Mouse (Mus musculus) CH12.LX (cell line): ENCODE measurements around the gene Wdr59. TPM values are rescaled to one million over a fixed set of nuclear protein-coding genes. Genes with fewer than 3 reads are reported as not detected.

Experiments
- DNase-seq: peaks from one replicate; pipeline ENCODE4 v3.0.0-alpha.2; 2013; ENCODE audit errors: extremely low read depth
- H3K27ac ChIP-seq: 2 replicates; pipeline ENCODE4 v1.5.1; 2012; ENCODE audit warnings: low read depth, mild to moderate bottlenecking, control low read depth, moderate library complexity; ENCODE audit not compliant: insufficient read depth
- H3K27me3 ChIP-seq: replicated peaks from 2 replicates; pipeline ENCODE3; 2012; ENCODE audit warnings: inconsistent platforms
- H3K36me3 ChIP-seq, 2 experiments: replicated peaks in 1 of 2; 2 replicates each; pipeline versions ENCODE3 to v1.6.1; 2012; ENCODE audit warnings: inconsistent platforms in 1 of 2, low read length in 1 of 2, mild to moderate bottlenecking in 1 of 2, mixed read lengths in 1 of 2, moderate library complexity in 1 of 2; ENCODE audit not compliant: control insufficient read depth in 1 of 2, insufficient read depth in 1 of 2
- H3K4me1 ChIP-seq, 2 experiments: 2 replicates each; pipeline ENCODE4 v1.6.1; 2012; ENCODE audit warnings: inconsistent platforms in 1 of 2, moderate library complexity in 1 of 2; ENCODE audit not compliant: insufficient read depth in 2 of 2, control insufficient read depth in 1 of 2
- H3K4me2 ChIP-seq: 2 replicates; pipeline ENCODE4 v1.6.1; 2012; ENCODE audit warnings: low read depth, mild to moderate bottlenecking, control low read depth; ENCODE audit not compliant: poor library complexity, insufficient read depth, severe bottlenecking
- H3K4me3 ChIP-seq, 3 experiments: fragments of 150-350 bp in 1 of 3; sonication (generic) in 1 of 3; replicated peaks in 1 of 3; 2 replicates each; pipeline versions ENCODE3 to v1.5.1; 2011 to 2012; ENCODE audit warnings: low read depth in 2 of 3, low read length in 2 of 3, mild to moderate bottlenecking in 2 of 3, moderate library complexity in 2 of 3, control low read depth in 1 of 3, improper control_type of control experiment in 1 of 3, inconsistent platforms in 1 of 3, mixed read lengths in 1 of 3; ENCODE audit not compliant: poor library complexity in 1 of 3
- H3K79me2 ChIP-seq: replicated peaks from 2 replicates; pipeline ENCODE4 v1.6.1; 2012; ENCODE audit warnings: mild to moderate bottlenecking, moderate library complexity; ENCODE audit not compliant: control insufficient read depth, poor library complexity, insufficient read depth, severe bottlenecking; ENCODE audit errors: extremely low read depth
- H3K9ac ChIP-seq: 2 replicates; pipeline ENCODE4 v1.6.1; 2012; ENCODE audit warnings: low read depth, mild to moderate bottlenecking, control low read depth, moderate library complexity; ENCODE audit not compliant: insufficient read depth
- H3K9me3 ChIP-seq: replicated peaks from 2 replicates; pipeline ENCODE3; 2012; ENCODE audit warnings: low read length, inconsistent platforms, mixed read lengths
- CHD1 ChIP-seq: IDR thresholded peaks from 2 replicates; pipeline ENCODE4 v1.6.1; 2012; ENCODE audit warnings: low read depth, low read length, improper control_type of control experiment, inconsistent platforms
- CHD2 ChIP-seq: IDR thresholded peaks from 2 replicates; pipeline ENCODE4 v1.6.1; 2011; ENCODE audit warnings: low read length, improper control_type of control experiment
- CTCF ChIP-seq, 2 experiments: IDR thresholded peaks in 1 of 2; conservative IDR thresholded peaks in 1 of 2; 2 replicates each; pipeline ENCODE4 v1.5.1; 2011 to 2012; ENCODE audit warnings: low read depth in 2 of 2, low read length in 2 of 2, improper control_type of control experiment in 1 of 2, inconsistent platforms in 1 of 2, mild to moderate bottlenecking in 1 of 2, moderate library complexity in 1 of 2
- E2F4 ChIP-seq: IDR thresholded peaks from 2 replicates; pipeline ENCODE4 v1.6.1; 2011; ENCODE audit warnings: low read depth, low read length, improper control_type of control experiment; ENCODE audit not compliant: insufficient replicate concordance
- ELF1 ChIP-seq: IDR thresholded peaks from 2 replicates; pipeline ENCODE4 v1.6.1; 2014; ENCODE audit warnings: low read depth, mild to moderate bottlenecking, inconsistent platforms, low read length, improper control_type of control experiment
- EP300 ChIP-seq: IDR thresholded peaks from 2 replicates; pipeline ENCODE4 v1.6.1; 2011; ENCODE audit warnings: low read length, improper control_type of control experiment
- HCFC1 ChIP-seq: IDR thresholded peaks from 2 replicates; pipeline ENCODE4 v1.6.1; 2012; ENCODE audit warnings: low read depth, mild to moderate bottlenecking, inconsistent platforms, low read length, improper control_type of control experiment
- IRF4 ChIP-seq: IDR thresholded peaks from 2 replicates; pipeline ENCODE4 v1.6.1; 2014; ENCODE audit warnings: low read depth, mild to moderate bottlenecking, inconsistent platforms, low read length, improper control_type of control experiment
- JUND ChIP-seq: conservative IDR thresholded peaks from 2 replicates; pipeline ENCODE4 v1.6.1; 2011; ENCODE audit warnings: low read depth, low read length, improper control_type of control experiment
- MAFK ChIP-seq: IDR thresholded peaks from 2 replicates; pipeline ENCODE4 v1.6.1; 2011; ENCODE audit warnings: low read length, improper control_type of control experiment; ENCODE audit not compliant: insufficient replicate concordance
- MAX ChIP-seq: IDR thresholded peaks from 2 replicates; pipeline ENCODE4 v1.6.1; 2011; ENCODE audit warnings: low read length, improper control_type of control experiment
- MAZ ChIP-seq: IDR thresholded peaks from 2 replicates; pipeline ENCODE4 v1.6.1; 2012; ENCODE audit warnings: low read depth, mild to moderate bottlenecking, inconsistent platforms, low read length, improper control_type of control experiment, moderate library complexity
- MEF2A ChIP-seq: IDR thresholded peaks from 2 replicates; pipeline ENCODE4 v1.6.1; 2014; ENCODE audit warnings: low read depth, mild to moderate bottlenecking, inconsistent platforms, low read length, improper control_type of control experiment, borderline replicate concordance
- MXI1 ChIP-seq: IDR thresholded peaks from 2 replicates; pipeline ENCODE4 v1.6.1; 2011; ENCODE audit warnings: mild to moderate bottlenecking, low read depth, low read length, improper control_type of control experiment
- MYC ChIP-seq: IDR thresholded peaks from 2 replicates; pipeline ENCODE4 v1.6.1; 2011; ENCODE audit warnings: low read depth, mild to moderate bottlenecking, improper control_type of control experiment, low read length
- NELFE ChIP-seq: IDR thresholded peaks from 2 replicates; pipeline ENCODE4 v1.6.1; 2011; ENCODE audit warnings: low read depth, low read length, improper control_type of control experiment
- NRF1 ChIP-seq: IDR thresholded peaks from 2 replicates; pipeline ENCODE4 v1.6.1; 2014; ENCODE audit warnings: low read depth, mild to moderate bottlenecking, inconsistent platforms, low read length, improper control_type of control experiment, moderate library complexity
- PAX5 ChIP-seq: IDR thresholded peaks from 2 replicates; pipeline ENCODE4 v1.6.1; 2012; ENCODE audit warnings: low read length, inconsistent platforms, mixed read lengths
- POLR2AphosphoS2 ChIP-seq: IDR thresholded peaks from 2 replicates; pipeline ENCODE4 v1.6.1; 2011; ENCODE audit warnings: low read depth, low read length, improper control_type of control experiment
- RCOR1 ChIP-seq: conservative IDR thresholded peaks from 2 replicates; pipeline ENCODE4 v1.6.1; 2012; ENCODE audit warnings: low read depth, mild to moderate bottlenecking, inconsistent platforms, low read length, improper control_type of control experiment
- SIN3A ChIP-seq: IDR thresholded peaks from 2 replicates; pipeline ENCODE4 v1.6.1; 2012; ENCODE audit warnings: low read length, improper control_type of control experiment, inconsistent platforms
- SMC3 ChIP-seq: IDR thresholded peaks from 2 replicates; pipeline ENCODE4 v1.6.1; 2011; ENCODE audit warnings: low read depth, low read length, improper control_type of control experiment
- TCF12 ChIP-seq: IDR thresholded peaks from 2 replicates; pipeline ENCODE4 v1.6.1; 2014; ENCODE audit warnings: low read depth, mild to moderate bottlenecking, inconsistent platforms, low read length, improper control_type of control experiment
- USF1 ChIP-seq: IDR thresholded peaks from 2 replicates; pipeline ENCODE4 v1.6.1; 2014; ENCODE audit warnings: low read depth, mild to moderate bottlenecking, inconsistent platforms, low read length, improper control_type of control experiment
- USF2 ChIP-seq: conservative IDR thresholded peaks from 2 replicates; pipeline ENCODE4 v1.6.1; 2011; ENCODE audit warnings: low read depth, low read length, improper control_type of control experiment
- ZC3H11A ChIP-seq: IDR thresholded peaks from 2 replicates; pipeline ENCODE4 v1.6.1; 2012; ENCODE audit warnings: low read depth, mild to moderate bottlenecking, inconsistent platforms, low read length, improper control_type of control experiment
- ZKSCAN1 ChIP-seq: IDR thresholded peaks from 2 replicates; pipeline ENCODE4 v1.6.1; 2012; ENCODE audit warnings: low read depth, inconsistent platforms, low read length, improper control_type of control experiment, borderline replicate concordance
- ZMIZ1 ChIP-seq: IDR thresholded peaks from 2 replicates; pipeline ENCODE4 v1.6.1; 2012; ENCODE audit warnings: low read depth, mild to moderate bottlenecking, inconsistent platforms, low read length, improper control_type of control experiment
- ZNF384 ChIP-seq: IDR thresholded peaks from 2 replicates; pipeline ENCODE4 v1.6.1; 2012; ENCODE audit warnings: low read depth, low read length, improper control_type of control experiment, inconsistent platforms
- dilution Hi-C: fragments of 300-500 bp; cut with MboI; formaldehyde crosslinking; loops from 2 replicates; pipeline ENCODE4 v1.14.3; 2020; ENCODE audit warnings: low sequenced_read_pairs; ENCODE audit not compliant: extremely low pct_unique_long_range_greater_than_20kb, extremely low pct_ligation_motif_present
- in situ Hi-C: fragments of 300-500 bp; cut with MboI; formaldehyde crosslinking; loops from 3 replicates; pipeline ENCODE4 v1.14.3; 2019; ENCODE audit warnings: low sequenced_read_pairs, low pct_ligation_motif_present, low pct_unique_long_range_greater_than_20kb, mixed read lengths
- polyA plus RNA-seq: library from polyadenylated mRNA; unstranded; fragments of >175 nt; gene quantifications from 2 replicates; pipeline ENCODE4 v1.2.1, GENCODE M21; 2012; ENCODE audit warnings: low read depth; ENCODE audit not compliant: insufficient read length
- total RNA-seq, 2 experiments: library from RNA; depleted of rRNA; stranded (reverse); fragments of 300-350 nt in 1 of 2; fragments of >200 nt in 1 of 2; gene quantifications; 2 replicates each; pipeline ENCODE4 v1.2.3; 2012 to 2014

The Wdr59 gene
- total and polyA plus RNA-seq, 3 experiments = 6.2 to 15.6 (median 8.1) TPM

DNA sequence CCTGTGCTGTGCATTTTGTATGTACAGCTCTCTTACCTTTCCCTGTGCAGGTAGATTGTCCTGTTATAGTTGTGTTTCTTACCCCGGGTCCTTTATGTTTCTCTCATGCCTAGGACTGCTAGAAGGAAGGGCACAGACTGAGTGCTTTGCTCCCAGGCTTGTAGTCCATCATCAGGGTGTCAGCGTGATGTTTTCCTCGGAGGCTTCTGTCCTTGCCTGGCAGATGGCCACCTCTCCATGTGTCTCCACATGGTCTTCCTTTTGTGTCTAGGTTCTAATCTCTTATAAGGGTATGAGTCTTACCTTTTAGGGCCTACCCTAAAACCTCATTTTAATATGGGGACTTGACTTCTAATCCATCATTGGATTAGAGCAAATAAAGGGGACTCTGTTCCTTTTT is 45.7 kb upstream of the Wdr59 start:
- no peak overlapping the region for H3K27ac ChIP-seq
- TF ChIP-seq ZKSCAN1 = no peak
- no peak for TF ChIP-seq ZMIZ1
- no peak for TF ChIP-seq USF1
- no peak for TF ChIP-seq MAFK
- no peak for TF ChIP-seq JUND
- no peak for TF ChIP-seq MAX
- TF ChIP-seq CTCF (conservative IDR thresholded peaks at IDR 0.05 in 1 of 2, IDR thresholded peaks at IDR 0.05 in 1 of 2; ENCODE audit: low read depth in 2 of 2, low read length in 2 of 2) = no peak
- TF ChIP-seq USF2 = no peak
- no peak for TF ChIP-seq IRF4
- no peak for TF ChIP-seq TCF12
- TF ChIP-seq CHD1 = no peak
- TF ChIP-seq ZC3H11A = no peak
- TF ChIP-seq PAX5 = no peak
- no peak for TF ChIP-seq E2F4
- no peak for TF ChIP-seq SIN3A
- TF ChIP-seq ELF1 = no peak
- TF ChIP-seq MXI1 = no peak
- no peak for TF ChIP-seq ZNF384
- H3K27me3 ChIP-seq = no peaks in the 10 kb centered on the region
- no peak overlapping the region for H3K4me2 ChIP-seq
- H3K4me1 ChIP-seq = peaks cover 5 to 52% of the 10 kb centered on the region in 2 experiments; a peak in 3 of 4 replicates
- DNase-seq = no peak
- no peaks in the 10 kb centered on the region for H3K79me2 ChIP-seq
- no peaks in the 10 kb centered on the region for H3K9me3 ChIP-seq
- in situ Hi-C loops (no loop called here), dilution Hi-C loops (no loop called here)
- H3K4me3 ChIP-seq = no peak overlapping the region
- peaks cover 0 to 4% of the 10 kb centered on the region in 2 experiments for H3K36me3 ChIP-seq
- no peak overlapping the region for H3K9ac ChIP-seq

DNA sequence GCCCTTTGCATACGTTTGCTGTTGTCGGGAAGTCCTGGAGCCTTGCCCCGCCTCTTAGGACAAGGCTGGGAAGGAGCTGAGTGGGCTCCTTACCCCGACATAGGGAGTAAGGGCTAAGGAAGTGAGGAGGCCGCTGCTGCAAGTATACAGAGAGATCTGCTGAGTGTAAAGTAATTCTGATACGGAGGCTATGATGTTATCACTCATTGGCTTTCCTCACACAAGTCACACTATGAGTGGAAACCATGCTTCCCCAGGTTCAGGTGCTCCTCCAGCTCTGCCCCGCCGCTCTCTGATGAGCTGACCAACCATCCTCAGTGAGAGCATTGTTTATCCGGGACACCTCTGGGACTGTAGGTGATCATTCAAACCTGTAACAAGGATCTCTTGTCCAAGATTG is 44.4 kb upstream of the Wdr59 start:
- Histone ChIP-seq H3K79me2 (no peaks in the 10 kb centered on the region), H3K9me3 (no peaks in the 10 kb centered on the region), H3K4me2 (no peak overlapping the region), H3K36me3 (peaks cover 0 to 4% of the 10 kb centered on the region in 2 experiments), H3K4me3 (no peak overlapping the region)
- in situ Hi-C loops = no loop called here
- TF ChIP-seq IRF4 = no peak
- TF ChIP-seq NELFE = no peak
- TF ChIP-seq CTCF (conservative IDR thresholded peaks at IDR 0.05 in 1 of 2, IDR thresholded peaks at IDR 0.05 in 1 of 2; ENCODE audit: low read depth in 2 of 2, low read length in 2 of 2) = no peak
- no peak for TF ChIP-seq TCF12
- TF ChIP-seq ZC3H11A = no peak
- no peak for TF ChIP-seq ZKSCAN1
- no peak for TF ChIP-seq SMC3
- TF ChIP-seq MAX = no peak
- TF ChIP-seq POLR2AphosphoS2 = no peak
- TF ChIP-seq RCOR1 = no peak
- no peak for TF ChIP-seq NRF1
- TF ChIP-seq MEF2A = no peak
- no peak for TF ChIP-seq EP300
- no peak for TF ChIP-seq E2F4
- no peak for TF ChIP-seq MYC
- no peak for TF ChIP-seq CHD2
- TF ChIP-seq HCFC1 = no peak
- no peak for TF ChIP-seq MAFK
- no peak for TF ChIP-seq USF1
- TF ChIP-seq MAZ = no peak
- TF ChIP-seq, all 38 proteins: peak for 0
- Histone ChIP-seq H3K4me1 (peaks cover 2 to 52% of the 10 kb centered on the region in 2 experiments; a peak in 2 of 4 replicates), H3K9ac (no peak overlapping the region), H3K27ac (no peak overlapping the region), H3K27me3 (no peaks in the 10 kb centered on the region)
- dilution Hi-C loops = no loop called here
- no peak for DNase-seq
